Mouse (Mus musculus): ENCODE results near the gene A930017K11Rik. TPM values are rescaled to one million over a fixed set of nuclear protein-coding genes. Genes with fewer than 3 reads are reported as not detected.

Gene A930017K11Rik
- polyA plus RNA-seq, 1 experiment from 2014 or later: 0.13 TPM

- WGBS (ENCODE audit: insufficient replicate concordance): 79% methylated on average over 7 of the region's 7 CpGs
- peak overlapping the region; percentile 77 for H3K4me2 ChIP-seq (ENCODE audit: low read depth, low read length)
- no peaks in the 10 kb centered on the region for H3K9me3 ChIP-seq (replicated peaks; ENCODE audit: control insufficient read depth, low read length)
- ATAC-seq (ENCODE audit: low read depth): no peak
- peak overlapping the region; percentile 96 for H3K27ac ChIP-seq (ENCODE audit: low read length)
- peaks cover 52% of the 10 kb centered on the region for H3K4me1 ChIP-seq (ENCODE audit: control insufficient read depth, low read depth, low read length)
- peaks cover 5% of the 10 kb centered on the region; the same call in 1 of the 2 replicates for H3K36me3 ChIP-seq (ENCODE audit: control insufficient read depth, insufficient read depth)
- peak overlapping the region; percentile 64 for H3K4me3 ChIP-seq (ENCODE audit: low read depth, low read length)
- H3K27me3 ChIP-seq (ENCODE audit: control insufficient read depth, insufficient read depth, low read depth, low read length): no peaks in the 10 kb centered on the region
- H3K9ac ChIP-seq (ENCODE audit: low read depth, low read length): peak overlapping the region; percentile 78
Measured at GRCm38 (mm10) chr17:25962413-25962905, 10.1 kb upstream of the A930017K11Rik start.

DNA sequence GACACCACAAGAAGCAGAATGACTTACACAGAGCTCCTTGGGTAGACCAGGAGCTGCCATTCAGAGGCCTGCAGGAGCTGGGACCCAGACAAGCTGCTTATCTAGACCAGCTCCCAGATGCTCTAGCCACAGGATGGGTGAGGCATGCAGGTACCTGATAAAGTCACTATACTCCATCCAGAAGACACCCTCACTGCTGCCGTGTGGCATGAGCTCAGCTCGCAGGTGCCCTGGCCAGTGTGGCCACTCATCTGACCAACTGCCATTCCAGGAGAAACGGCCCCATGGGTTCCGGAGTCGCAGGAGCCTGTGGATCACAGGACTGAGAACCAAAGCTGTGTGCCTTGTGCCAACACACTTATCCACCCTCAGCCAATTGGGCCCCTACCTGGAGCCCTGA, 9.2 kb upstream of the A930017K11Rik start:
- Histone ChIP-seq H3K9ac (ENCODE audit: low read depth, low read length) (peak overlapping the region; percentile 78), H3K4me3 (ENCODE audit: low read depth, low read length) (peak overlapping the region; percentile 64), H3K4me1 (ENCODE audit: control insufficient read depth, low read depth, low read length) (peaks cover 48% of the 10 kb centered on the region), H3K36me3 (ENCODE audit: control insufficient read depth, insufficient read depth) (peaks cover 5% of the 10 kb centered on the region; the same call in 1 of the 2 replicates), H3K4me2 (ENCODE audit: low read depth, low read length) (peak overlapping the region; percentile 77), H3K27me3 (ENCODE audit: control insufficient read depth, insufficient read depth, low read depth, low read length) (no peaks in the 10 kb centered on the region), H3K27ac (ENCODE audit: low read length) (peak overlapping the region; percentile 96), H3K9me3 (replicated peaks; ENCODE audit: control insufficient read depth, low read length) (no peaks in the 10 kb centered on the region)
- peak; percentile 99 for ATAC-seq (ENCODE audit: low read depth)
- 40% methylated on average over 5 of the region's 5 CpGs for WGBS (ENCODE audit: insufficient replicate concordance)

DNA sequence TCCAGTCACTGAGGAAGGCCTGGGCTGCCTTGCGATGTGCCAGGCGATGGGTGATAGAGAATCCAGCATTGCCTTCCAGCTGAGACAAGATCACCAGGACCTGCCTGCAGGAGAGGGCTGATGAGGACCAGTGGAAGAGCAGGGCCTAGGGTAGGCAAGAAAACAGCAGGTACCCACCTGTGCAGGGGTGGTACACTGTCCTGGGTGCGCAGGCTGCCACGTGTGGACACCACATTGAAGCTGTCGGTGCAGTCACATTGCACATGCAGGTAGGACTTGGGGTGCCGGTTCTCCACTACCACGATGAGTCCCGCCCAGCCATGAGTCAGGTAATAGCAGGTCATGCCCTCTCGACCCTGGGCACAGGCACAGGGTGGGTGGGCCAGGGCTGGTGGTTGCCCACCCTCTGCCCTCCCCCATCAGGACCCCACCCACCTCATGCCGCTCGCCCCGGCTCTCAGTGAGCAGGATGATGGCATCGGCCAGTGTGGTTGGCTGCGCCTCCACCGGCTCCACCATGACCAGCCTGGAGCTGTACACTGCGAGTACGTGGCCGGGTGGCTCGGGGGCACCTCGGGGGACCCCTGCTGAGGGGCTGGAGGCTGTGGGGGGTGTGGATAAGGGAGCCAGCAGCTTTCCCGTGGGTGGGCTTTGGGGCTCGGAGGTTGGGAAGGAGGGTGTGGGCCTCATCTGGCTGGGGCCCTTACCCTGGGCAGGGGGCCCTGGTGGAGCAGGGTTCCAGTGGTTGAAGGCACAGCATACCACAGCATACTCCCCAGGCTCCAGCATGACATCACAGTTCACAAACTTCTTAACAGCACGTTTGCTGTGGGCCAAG, 7.5 kb upstream of the A930017K11Rik start:
- ATAC-seq (ENCODE audit: low read depth): no peak
- H3K4me3 ChIP-seq (ENCODE audit: low read depth, low read length): no peak overlapping the region
- peaks cover 5% of the 10 kb centered on the region; the same call in 1 of the 2 replicates for H3K36me3 ChIP-seq (ENCODE audit: control insufficient read depth, insufficient read depth)
- peaks cover 48% of the 10 kb centered on the region for H3K4me1 ChIP-seq (ENCODE audit: control insufficient read depth, low read depth, low read length)
- H3K27me3 ChIP-seq (ENCODE audit: control insufficient read depth, insufficient read depth, low read depth, low read length): no peaks in the 10 kb centered on the region
- H3K9me3 ChIP-seq (replicated peaks; ENCODE audit: control insufficient read depth, low read length): no peaks in the 10 kb centered on the region
- peak overlapping the region; percentile 96 for H3K27ac ChIP-seq (ENCODE audit: low read length)
- 86% methylated on average over 23 of the region's 23 CpGs for WGBS (ENCODE audit: insufficient replicate concordance)
- H3K4me2 ChIP-seq (ENCODE audit: low read depth, low read length): no peak overlapping the region
- H3K9ac ChIP-seq (ENCODE audit: low read depth, low read length): no peak overlapping the region; the same call in 1 of the 2 replicates

GRCm38 (mm10) chr17:25958771-25959494, 6.6 kb upstream of the A930017K11Rik start:
- Histone ChIP-seq H3K9ac (ENCODE audit: low read depth, low read length) (no peak overlapping the region), H3K9me3 (replicated peaks; ENCODE audit: control insufficient read depth, low read length) (no peaks in the 10 kb centered on the region), H3K27me3 (ENCODE audit: control insufficient read depth, insufficient read depth, low read depth, low read length) (no peaks in the 10 kb centered on the region), H3K27ac (ENCODE audit: low read length) (no peak overlapping the region), H3K4me1 (ENCODE audit: control insufficient read depth, low read depth, low read length) (peaks cover 40% of the 10 kb centered on the region), H3K36me3 (ENCODE audit: control insufficient read depth, insufficient read depth) (peaks cover 3% of the 10 kb centered on the region; the same call in 1 of the 2 replicates), H3K4me3 (ENCODE audit: low read depth, low read length) (no peak overlapping the region), H3K4me2 (ENCODE audit: low read depth, low read length) (no peak overlapping the region)
- WGBS (ENCODE audit: insufficient replicate concordance): 83% methylated on average over 11 of the region's 11 CpGs
- no peak for ATAC-seq (ENCODE audit: low read depth)

GRCm38 (mm10) chr17:25957586-25958051, 5.3 kb upstream of the A930017K11Rik start:
- Histone ChIP-seq H3K27me3 (ENCODE audit: control insufficient read depth, insufficient read depth, low read depth, low read length) (peaks cover 11% of the 10 kb centered on the region), H3K9ac (ENCODE audit: low read depth, low read length) (no peak overlapping the region), H3K9me3 (replicated peaks; ENCODE audit: control insufficient read depth, low read length) (no peaks in the 10 kb centered on the region), H3K27ac (ENCODE audit: low read length) (no peak overlapping the region), H3K4me1 (ENCODE audit: control insufficient read depth, low read depth, low read length) (peaks cover 27% of the 10 kb centered on the region), H3K4me3 (ENCODE audit: low read depth, low read length) (no peak overlapping the region), H3K4me2 (ENCODE audit: low read depth, low read length) (no peak overlapping the region), H3K36me3 (ENCODE audit: control insufficient read depth, insufficient read depth) (no peaks in the 10 kb centered on the region)
- WGBS (ENCODE audit: insufficient replicate concordance): 86% methylated on average over 14 of the region's 14 CpGs
- ATAC-seq (ENCODE audit: low read depth): no peak

GRCm38 (mm10) chr17:25956631-25957030, 4.3 kb upstream of the A930017K11Rik start:
- Histone ChIP-seq H3K9ac (ENCODE audit: low read depth, low read length) (no peak overlapping the region), H3K9me3 (replicated peaks; ENCODE audit: control insufficient read depth, low read length) (no peaks in the 10 kb centered on the region), H3K4me2 (ENCODE audit: low read depth, low read length) (no peak overlapping the region), H3K4me1 (ENCODE audit: control insufficient read depth, low read depth, low read length) (peaks cover 23% of the 10 kb centered on the region), H3K27me3 (ENCODE audit: control insufficient read depth, insufficient read depth, low read depth, low read length) (peaks cover 21% of the 10 kb centered on the region), H3K36me3 (ENCODE audit: control insufficient read depth, insufficient read depth) (no peaks in the 10 kb centered on the region), H3K27ac (ENCODE audit: low read length) (no peak overlapping the region), H3K4me3 (ENCODE audit: low read depth, low read length) (no peak overlapping the region)
- 81% methylated on average over 7 of the region's 7 CpGs for WGBS (ENCODE audit: insufficient replicate concordance)
- no peak for ATAC-seq (ENCODE audit: low read depth)

DNA sequence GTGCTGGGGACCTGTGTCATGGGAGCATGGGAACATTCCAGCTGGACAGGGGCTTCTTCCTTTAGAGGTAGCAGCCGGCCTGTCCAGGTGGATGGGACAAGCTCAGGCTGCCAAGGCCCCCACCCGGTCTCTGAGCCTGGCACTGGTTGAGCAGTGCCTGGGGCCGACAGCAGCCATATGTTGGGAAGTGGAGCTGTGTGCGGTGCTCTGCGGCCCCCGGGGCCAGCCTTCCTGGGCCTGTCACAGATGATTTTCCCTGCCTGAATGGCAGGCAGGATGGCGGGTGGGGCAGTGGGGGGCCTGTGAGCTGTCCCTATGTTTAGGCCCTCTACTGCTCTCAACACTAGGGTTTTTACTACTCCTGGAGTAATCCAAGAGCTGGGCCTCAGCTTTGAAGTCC, 3.8 kb upstream of the A930017K11Rik start:
- peaks cover 25% of the 10 kb centered on the region for H3K27me3 ChIP-seq (ENCODE audit: control insufficient read depth, insufficient read depth, low read depth, low read length)
- WGBS (ENCODE audit: insufficient replicate concordance): 83% methylated on average over 7 of the region's 7 CpGs
- no peak overlapping the region for H3K4me2 ChIP-seq (ENCODE audit: low read depth, low read length)
- no peak for ATAC-seq (ENCODE audit: low read depth)
- H3K4me3 ChIP-seq (ENCODE audit: low read depth, low read length): no peak overlapping the region
- H3K9me3 ChIP-seq (replicated peaks; ENCODE audit: control insufficient read depth, low read length): no peaks in the 10 kb centered on the region
- no peak overlapping the region for H3K9ac ChIP-seq (ENCODE audit: low read depth, low read length)
- no peaks in the 10 kb centered on the region for H3K36me3 ChIP-seq (ENCODE audit: control insufficient read depth, insufficient read depth)
- no peak overlapping the region for H3K27ac ChIP-seq (ENCODE audit: low read length)
- peaks cover 25% of the 10 kb centered on the region for H3K4me1 ChIP-seq (ENCODE audit: control insufficient read depth, low read depth, low read length)

DNA sequence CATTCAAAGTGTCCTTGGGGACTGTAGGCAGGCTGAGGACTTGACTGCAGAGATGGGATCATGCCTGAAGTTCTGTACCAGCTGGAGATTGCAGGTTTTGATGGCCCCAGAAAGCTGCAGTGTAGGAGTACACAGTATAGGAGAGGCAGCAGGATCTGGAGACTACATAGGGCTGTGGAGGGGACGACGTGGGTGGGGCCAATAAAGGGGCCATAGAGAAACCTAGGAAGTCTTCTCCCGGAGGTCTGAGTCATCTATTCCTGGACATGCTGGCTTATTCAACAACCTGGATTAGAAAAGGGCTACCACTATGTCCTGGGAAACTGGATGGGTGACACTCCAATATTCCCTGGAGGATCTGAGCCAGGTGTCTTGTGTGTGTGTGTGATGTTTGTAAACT, 3.4 kb upstream of the A930017K11Rik start:
- no peak overlapping the region for H3K9ac ChIP-seq (ENCODE audit: low read depth, low read length)
- no peak overlapping the region for H3K27ac ChIP-seq (ENCODE audit: low read length)

More for the DNA sequence above, 3.4 kb upstream of the A930017K11Rik start:
- Histone ChIP-seq H3K27me3 (ENCODE audit: control insufficient read depth, insufficient read depth, low read depth, low read length) (peaks cover 30% of the 10 kb centered on the region), H3K4me2 (ENCODE audit: low read depth, low read length) (no peak overlapping the region), H3K4me1 (ENCODE audit: control insufficient read depth, low read depth, low read length) (peaks cover 25% of the 10 kb centered on the region), H3K4me3 (ENCODE audit: low read depth, low read length) (no peak overlapping the region), H3K9me3 (replicated peaks; ENCODE audit: control insufficient read depth, low read length) (no peaks in the 10 kb centered on the region), H3K36me3 (ENCODE audit: control insufficient read depth, insufficient read depth) (no peaks in the 10 kb centered on the region)
- WGBS (ENCODE audit: insufficient replicate concordance): 46% methylated on average over 3 of the region's 3 CpGs
- ATAC-seq (ENCODE audit: low read depth): no peak

Data from liver, embryonic 16.5 days (tissue).